Mouse (Mus musculus) E14TG2a.4 (cell line): ENCODE measurements at regions not wholly inside any gene's neighbourhood (a gene's known extent, or its start where the extent isn't known, plus 50 kb on each side); places are given as distances from the start of the nearest gene placed in this dataset.

Experiments
- CTCF ChIP-seq: conservative IDR thresholded peaks from 2 replicates; pipeline ENCODE4 v1.5.1; 2014; ENCODE audit warnings: low read length
- NANOG ChIP-seq: IDR thresholded peaks from 2 replicates; pipeline ENCODE4 v1.6.1; 2014; ENCODE audit warnings: borderline replicate concordance, low read length, mixed read lengths

- TF ChIP-seq CTCF (no peak), NANOG (no peak)
Observed at GRCm38 (mm10) chr6:31140593-31140992, 181.7 kb upstream of the Klf14 start.
